Mouse (Mus musculus): ENCODE data around the gene BC048507. TPM values are rescaled to one million over a fixed set of nuclear protein-coding genes. Genes with fewer than 3 reads are reported as not detected.
"Not testable (repeated sequence)": the region's sequence is repeated elsewhere in the genome, so short reads cannot be mapped to it uniquely, and the experiment has no call there.

Gene BC048507
- polyA plus RNA-seq, 1 experiment from 2014 or later, result not detected

- ATAC-seq (ENCODE audit: low FRiP score), result no peak
- H3K4me3 ChIP-seq, result no peak overlapping the region
- H3K27ac ChIP-seq, result no peak overlapping the region
- H3K4me1 ChIP-seq (replicated peaks), result no peaks in the 10 kb centered on the region
- no peaks in the 10 kb centered on the region for H3K36me3 ChIP-seq
- H3K9ac ChIP-seq, result no peak overlapping the region
- H3K4me2 ChIP-seq, result no peak overlapping the region
- no peaks in the 10 kb centered on the region for H3K9me3 ChIP-seq
- no peaks in the 10 kb centered on the region for H3K27me3 ChIP-seq
- WGBS, result 89% methylated on average over 9 of the region's 9 CpGs
These were observed 618 bp upstream of the BC048507 start for GRCm38 (mm10) chr13:67862508-67862907.

DNA sequence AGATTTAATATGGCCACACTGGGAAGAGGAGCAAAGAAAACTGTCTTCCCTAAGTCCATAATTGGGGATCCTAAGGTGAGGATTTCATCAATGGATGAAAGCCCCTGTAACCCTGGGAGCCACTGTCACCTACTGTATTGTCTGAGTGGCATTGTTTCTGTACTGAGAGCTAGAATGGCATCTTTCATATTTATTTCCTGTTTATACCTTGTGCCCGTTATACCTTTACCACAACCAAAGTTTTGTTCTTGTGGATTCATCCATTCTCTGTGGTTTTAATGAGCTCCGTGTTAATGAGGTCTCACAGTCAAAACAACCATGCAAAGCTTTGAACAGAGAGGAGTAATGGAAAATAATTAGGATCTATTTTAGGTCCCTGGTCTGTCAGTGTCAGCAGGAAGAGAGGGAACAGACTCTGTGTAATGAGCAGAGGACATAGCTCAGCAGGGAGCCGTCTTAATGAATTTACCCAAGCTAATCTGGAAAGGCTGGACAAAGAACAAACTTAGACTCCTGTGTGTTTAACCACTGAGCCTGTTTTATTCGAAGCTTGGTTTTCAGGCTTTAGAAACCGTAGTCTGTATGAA, 1.7 kb downstream of the BC048507 start:
- H3K4me1 ChIP-seq (replicated peaks), result no peaks in the 10 kb centered on the region
- no peaks in the 10 kb centered on the region for H3K36me3 ChIP-seq
- H3K9me3 ChIP-seq, result peaks cover 4% of the 10 kb centered on the region; the same call in 1 of the 2 replicates
- H3K27me3 ChIP-seq, result no peaks in the 10 kb centered on the region
- H3K27ac ChIP-seq, result no peak overlapping the region
- H3K4me2 ChIP-seq, result no peak overlapping the region
- no peak for ATAC-seq (ENCODE audit: low FRiP score)
- H3K9ac ChIP-seq, result no peak overlapping the region
- 66% methylated on average over 5 of the region's 5 CpGs for WGBS
- no peak overlapping the region for H3K4me3 ChIP-seq

GRCm38 (mm10) chr13:67867899-67868298, 4.8 kb downstream of the BC048507 start:
- Histone ChIP-seq H3K4me2 (no peak overlapping the region), H3K36me3 (no peaks in the 10 kb centered on the region), H3K4me1 (replicated peaks) (no peaks in the 10 kb centered on the region), H3K27ac (no peak overlapping the region), H3K4me3 (no peak overlapping the region), H3K9me3 (peaks cover 6% of the 10 kb centered on the region; the same call in 1 of the 2 replicates), H3K9ac (no peak overlapping the region), H3K27me3 (no peaks in the 10 kb centered on the region)
- ATAC-seq (ENCODE audit: low FRiP score), result no peak
- WGBS, result 32% methylated on average over 3 of the region's 3 CpGs

GRCm38 (mm10) chr13:67876049-67876698, 13.0 kb downstream of the BC048507 start:
- H3K4me2 ChIP-seq; ATAC-seq (ENCODE audit: low FRiP score); H3K27me3 ChIP-seq; H3K27ac ChIP-seq; H3K36me3 ChIP-seq; H3K9ac ChIP-seq; H3K9me3 ChIP-seq; H3K4me3 ChIP-seq; H3K4me1 ChIP-seq (replicated peaks): not testable (repeated sequence)
- 43% methylated on average over 8 of the region's 12 CpGs for WGBS

GRCm38 (mm10) chr13:67876699-67877254, 13.7 kb downstream of the BC048507 start:
- no peak overlapping the region for H3K4me2 ChIP-seq
- no peaks in the 10 kb centered on the region for H3K36me3 ChIP-seq
- 0 out of 2 replicates have a peak, but pooled peaks cover 5% of the 10 kb centered on the region for H3K9me3 ChIP-seq
- 69% methylated on average over 7 of the region's 7 CpGs for WGBS
- no peak overlapping the region for H3K4me3 ChIP-seq
- H3K27me3 ChIP-seq, result no peaks in the 10 kb centered on the region
- no peak overlapping the region for H3K27ac ChIP-seq
- no peak overlapping the region for H3K9ac ChIP-seq
- H3K4me1 ChIP-seq (replicated peaks), result no peaks in the 10 kb centered on the region
- no peak for ATAC-seq (ENCODE audit: low FRiP score)

DNA sequence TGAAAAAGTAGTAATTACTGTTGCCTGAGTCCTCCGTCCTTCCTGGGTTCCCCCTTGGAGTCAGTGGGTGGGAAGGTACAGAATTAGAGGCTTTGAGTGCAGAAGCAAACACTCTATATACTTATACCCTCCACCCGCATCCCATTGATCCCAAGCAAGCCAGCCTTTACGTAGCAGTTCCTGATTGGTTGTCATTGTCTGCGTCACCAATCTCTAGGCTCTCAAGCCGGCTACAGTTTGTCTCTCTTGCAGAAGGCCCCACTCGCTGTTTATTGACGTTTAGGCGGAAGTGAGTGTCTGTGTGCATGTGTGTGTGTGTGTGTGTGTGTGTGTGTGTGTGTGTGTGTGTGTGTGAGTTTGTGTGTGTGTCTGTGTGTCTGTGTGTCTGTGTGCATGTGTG, 20.8 kb downstream of the BC048507 start:
- H3K36me3 ChIP-seq, result no peaks in the 10 kb centered on the region
- no peaks in the 10 kb centered on the region for H3K4me1 ChIP-seq (replicated peaks)
- no peak overlapping the region for H3K4me2 ChIP-seq
- peaks cover 14% of the 10 kb centered on the region; the same call in 1 of the 2 replicates for H3K9me3 ChIP-seq
- no peak overlapping the region for H3K9ac ChIP-seq
- no peak overlapping the region for H3K27ac ChIP-seq
- no peaks in the 10 kb centered on the region for H3K27me3 ChIP-seq
- no peak overlapping the region for H3K4me3 ChIP-seq
- 87% methylated on average over 8 of the region's 8 CpGs for WGBS
- ATAC-seq (ENCODE audit: low FRiP score), result no peak

- WGBS, result 33% methylated on average over 5 of the region's 5 CpGs
- ATAC-seq (ENCODE audit: low FRiP score), result no peak
These were observed 46.6 kb downstream of the BC048507 start for GRCm38 (mm10) chr13:67909759-67910158.

More at GRCm38 (mm10) chr13:67909759-67910158, 46.6 kb downstream of the BC048507 start:
- Histone ChIP-seq H3K36me3 (no peaks in the 10 kb centered on the region), H3K27me3 (no peaks in the 10 kb centered on the region), H3K27ac (no peak overlapping the region), H3K9ac (no peak overlapping the region), H3K4me3 (no peak overlapping the region), H3K4me1 (replicated peaks) (no peaks in the 10 kb centered on the region), H3K9me3 (peaks cover 56% of the 10 kb centered on the region), H3K4me2 (no peak overlapping the region)

Other genes with a start within 250 kb of the BC048507 start
- 0.87 and 0.96 TPM in 2 replicates for gene Gm49345, start 225.6 kb upstream of the BC048507 start, polyA plus RNA-seq (2015; fragmentation: Nextera tagmentation; extraction: Ambion mirVana)
- gene Zfp729a, start 225.5 kb upstream of the BC048507 start, polyA plus RNA-seq (2015; fragmentation: Nextera tagmentation; extraction: Ambion mirVana), result 3.5 and 4.3 TPM in 2 replicates
- gene Zfp738, start 176.3 kb upstream of the BC048507 start, polyA plus RNA-seq (2015; fragmentation: Nextera tagmentation; extraction: Ambion mirVana), result 15.3 and 16.3 TPM in 2 replicates
- 9.3 and 11.0 TPM in 2 replicates for gene Zfp65, start 134.2 kb upstream of the BC048507 start, polyA plus RNA-seq (2015; fragmentation: Nextera tagmentation; extraction: Ambion mirVana)
- 8.6 and 8.9 TPM in 2 replicates for gene Zfp85, start 108.1 kb upstream of the BC048507 start, polyA plus RNA-seq (2015; fragmentation: Nextera tagmentation; extraction: Ambion mirVana)
- gene Zfp493, start 83.6 kb upstream of the BC048507 start, polyA plus RNA-seq (2015; fragmentation: Nextera tagmentation; extraction: Ambion mirVana), result 2.5 and 2.7 TPM in 2 replicates
- 12.1 and 12.7 TPM in 2 replicates for gene Zfp273, start 49.6 kb upstream of the BC048507 start, polyA plus RNA-seq (2015; fragmentation: Nextera tagmentation; extraction: Ambion mirVana)
- gene Gm10037, start 32.2 kb upstream of the BC048507 start, polyA plus RNA-seq (2015; fragmentation: Nextera tagmentation; extraction: Ambion mirVana), result 7.4 and 7.7 TPM in 2 replicates

Measured in hindbrain, embryonic 13.5 days (tissue).